Mouse (Mus musculus): ENCODE measurements at regions not wholly inside any gene's neighbourhood (a gene's known extent, or its start where the extent isn't known, plus 50 kb on each side); places are given as distances from the start of the nearest gene placed in this dataset.

GRCm38 (mm10) chr19:28205691-28206090, 194.7 kb upstream of the Rfx3 start:
- no peak for DNase-seq

- no peak for DNase-seq
Observed at GRCm38 (mm10) chr19:28203719-28204118, 192.8 kb upstream of the Rfx3 start.

GRCm38 (mm10) chr19:28199385-28199784, 188.4 kb upstream of the Rfx3 start:
- no peak for DNase-seq

- DNase-seq, result no peak
Observed at GRCm38 (mm10) chr19:28196881-28197280, 185.9 kb upstream of the Rfx3 start.

- no peak for DNase-seq
Observed at GRCm38 (mm10) chr19:28192248-28192647, 181.3 kb upstream of the Rfx3 start.

- DNase-seq, result no peak
Observed at GRCm38 (mm10) chr19:28191428-28192116, 180.6 kb upstream of the Rfx3 start.

GRCm38 (mm10) chr19:28190250-28190649, 179.3 kb upstream of the Rfx3 start:
- no peak for DNase-seq

- DNase-seq, result no peak
Observed at GRCm38 (mm10) chr19:28188363-28188762, 177.4 kb upstream of the Rfx3 start.

GRCm38 (mm10) chr19:28182411-28183182, 171.6 kb upstream of the Rfx3 start:
- no peak for DNase-seq

GRCm38 (mm10) chr19:28181171-28181570, 170.2 kb upstream of the Rfx3 start:
- no peak for DNase-seq

- DNase-seq, result no peak
Observed at GRCm38 (mm10) chr19:28178114-28178513, 167.1 kb upstream of the Rfx3 start.

- DNase-seq, result no peak
Observed at GRCm38 (mm10) chr19:28176821-28177220, 165.9 kb upstream of the Rfx3 start.

GRCm38 (mm10) chr19:28171836-28172534, 161.0 kb upstream of the Rfx3 start:
- DNase-seq, result no peak

GRCm38 (mm10) chr19:28167451-28168165, 156.6 kb upstream of the Rfx3 start:
- no peak for DNase-seq

GRCm38 (mm10) chr19:28166626-28167025, 155.7 kb upstream of the Rfx3 start:
- DNase-seq, result no peak

- DNase-seq, result peak; percentile 33
Observed at GRCm38 (mm10) chr19:28165901-28166361, 155.0 kb upstream of the Rfx3 start.

GRCm38 (mm10) chr19:28163195-28163594, 152.2 kb upstream of the Rfx3 start:
- no peak for DNase-seq

GRCm38 (mm10) chr19:28160582-28160981, 149.6 kb upstream of the Rfx3 start:
- no peak for DNase-seq

GRCm38 (mm10) chr19:28157196-28157595, 146.2 kb upstream of the Rfx3 start:
- no peak for DNase-seq

- no peak for DNase-seq
Observed at GRCm38 (mm10) chr19:28137581-28137980, 126.6 kb upstream of the Rfx3 start.

GRCm38 (mm10) chr19:28134806-28135205, 123.8 kb upstream of the Rfx3 start:
- DNase-seq, result no peak

- no peak for DNase-seq
Observed at GRCm38 (mm10) chr19:28111263-28112180, 100.6 kb upstream of the Rfx3 start.
